Mouse (Mus musculus) megakaryocyte, embryonic 14.5 days (primary cell): ENCODE measurements around the gene Grip1.

Experiments used
- FLI1 ChIP-seq: IDR thresholded peaks from 2 replicates; pipeline ENCODE4 v1.6.1; 2012; ENCODE audit warnings: low read length, inconsistent platforms, mixed read lengths
- GATA1 ChIP-seq: IDR thresholded peaks from 3 replicates; pipeline ENCODE4 v1.6.1; 2012; ENCODE audit warnings: mixed read lengths, low read length, inconsistent platforms, borderline replicate concordance

- TF ChIP-seq GATA1 (no peak), FLI1 (no peak)
Measured at GRCm38 (mm10) chr10:120124801-120125464, 671.3 kb downstream of the Grip1 start.
